Comparison of ENCODE assay signal across 7 mouse cellular contexts in genomic region chr11:62538321-62539088, GRCm38 (mm10). TPM values are rescaled to one million over a fixed set of nuclear protein-coding genes. Genes with fewer than 3 reads are reported as not detected.
DNase-seq lines count a peak whose midpoint lies in the region; ATAC-seq lines count a peak whose summit lies in the region.

No protein-coding gene starts in this region.

- H3K9ac ChIP-seq in hindbrain, embryonic 16.5 days (ENCODE audit: low read depth, low read length): peak overlapping the region; percentile 93
- H3K9ac ChIP-seq in limb, embryonic 11.5 days (ENCODE audit: low read length): peak overlapping the region; percentile 89

- ATAC-seq in common myeloid progenitor, adult 5-6 weeks (replicated peaks; ENCODE audit: low read depth, poor library complexity, severe bottlenecking): peak; percentile 42
- peak; percentile 86 for ATAC-seq in hindbrain, embryonic 16.5 days
- peak; percentile 49 for ATAC-seq in limb, embryonic 11.5 days (ENCODE audit: insufficient number of reproducible peaks, low FRiP score, low TSS enrichment, low read depth)

- H3K4me3 ChIP-seq in hindbrain, embryonic 16.5 days (ENCODE audit: low read length): peak overlapping the region; percentile 88
- peak overlapping the region; percentile 75 for H3K4me3 ChIP-seq in limb, embryonic 11.5 days (ENCODE audit: low read depth, low read length)
- peak overlapping the region; percentile 90 for H3K4me3 ChIP-seq in midbrain, embryonic 10.5 days

- peaks cover 7% of the 10 kb centered on the region for H3K4me1 ChIP-seq in hindbrain, embryonic 16.5 days (ENCODE audit: control insufficient read depth, insufficient read depth, low read depth, low read length)
- H3K4me1 ChIP-seq in limb, embryonic 11.5 days (ENCODE audit: control insufficient read depth, insufficient read depth, low read length): no peaks in the 10 kb centered on the region
- H3K4me1 ChIP-seq in midbrain, embryonic 10.5 days: peaks cover 23% of the 10 kb centered on the region

- H3K4me2 ChIP-seq in hindbrain, embryonic 16.5 days (ENCODE audit: low read length): peak overlapping the region; percentile 90
- peak overlapping the region; percentile 92 for H3K4me2 ChIP-seq in limb, embryonic 11.5 days (ENCODE audit: low read depth, severe bottlenecking)

- no peaks in the 10 kb centered on the region for H3K9me3 ChIP-seq in hindbrain, embryonic 16.5 days (ENCODE audit: control insufficient read depth, low read length)
- H3K9me3 ChIP-seq in limb, embryonic 11.5 days (ENCODE audit: control insufficient read depth, low read length): no peaks in the 10 kb centered on the region
- H3K9me3 ChIP-seq in midbrain, embryonic 10.5 days (replicated peaks): no peaks in the 10 kb centered on the region

- peak overlapping the region; percentile 85 for H3K27ac ChIP-seq in hindbrain, embryonic 16.5 days (ENCODE audit: low read depth, low read length)
- H3K27ac ChIP-seq in limb, embryonic 11.5 days (replicated peaks; ENCODE audit: low read depth, low read length): 0 out of 2 replicates have a peak overlapping the region, but pooled peaks have one; percentile 21
- peak overlapping the region; percentile 95 for H3K27ac ChIP-seq in midbrain, embryonic 10.5 days (replicated peaks)

- no peaks in the 10 kb centered on the region for H3K27me3 ChIP-seq in hindbrain, embryonic 16.5 days (replicated peaks; ENCODE audit: control insufficient read depth, insufficient read depth, low read length)
- 0 out of 2 replicates have a peak, but pooled peaks cover 3% of the 10 kb centered on the region for H3K27me3 ChIP-seq in limb, embryonic 11.5 days (ENCODE audit: control insufficient read depth, insufficient read depth, low read length)
- H3K27me3 ChIP-seq in midbrain, embryonic 10.5 days (ENCODE audit: low read depth, poor library complexity, severe bottlenecking): peaks cover 27% of the 10 kb centered on the region

- WGBS in hindbrain, embryonic 16.5 days: under 1% methylated on average over 42 of the region's 73 CpGs
- under 1% methylated on average over 73 of the region's 73 CpGs for WGBS in limb, embryonic 11.5 days
- WGBS in midbrain, embryonic 10.5 days: under 1% methylated on average over 73 of the region's 73 CpGs

- no peaks in the 10 kb centered on the region for H3K36me3 ChIP-seq in hindbrain, embryonic 16.5 days (ENCODE audit: control insufficient read depth, insufficient read depth, low read length)
- no peaks in the 10 kb centered on the region; the same call in 1 of the 2 replicates for H3K36me3 ChIP-seq in limb, embryonic 11.5 days (ENCODE audit: control insufficient read depth, insufficient read depth, low read length)
- H3K36me3 ChIP-seq in midbrain, embryonic 10.5 days: peaks cover 22% of the 10 kb centered on the region

- peak; percentile 65 to 90 for DNase-seq in adrenal gland, adult (ENCODE audit: inconsistent age in 2 of 2, low spot score in 1 of 2)
- DNase-seq in gastrocnemius, adult 8-10 months (ENCODE audit: low spot score in 2 of 2): peak; percentile 15 to 56
- DNase-seq in limb, embryonic 11.5 days (ENCODE audit: low spot score): peak; percentile 76
- peak; percentile 73 for DNase-seq in midbrain, embryonic 10.5 days (ENCODE audit: low spot score)
- peak; percentile 58 for DNase-seq in spleen, adult 12 weeks (ENCODE audit: low spot score)

RNA-seq across cellular contexts. Expression of gene Cenpv, which starts 0.6 kb away (rescaled TPM):
- 13.4 and 18.7 TPM in 2 replicates for total RNA-seq in common myeloid progenitor, adult 5-6 weeks (2017)
- 10 to 100 TPM; 14.0 to 21.6 (median 17.8) TPM for total RNA-seq in gastrocnemius, adult 8-10 months (2022)
- 23.8 and 50.7 TPM in 2 replicates for polyA plus RNA-seq in hindbrain, embryonic 16.5 days (2015; fragmentation: Nextera tagmentation; extraction: Ambion mirVana)
- 47.8 and 53.8 TPM in 2 replicates for polyA plus RNA-seq in limb, embryonic 11.5 days (2014; fragmentation: Nextera tagmentation; extraction: Ambion mirVana)
- 41.7 and 53.7 TPM in 2 replicates for polyA plus RNA-seq in midbrain, embryonic 10.5 days (2016; fragmentation: Nextera tagmentation; extraction: Ambion mirVana)

RNA-seq across cellular contexts. Expression of gene Ubb, which starts 12.5 kb away (rescaled TPM):
- total RNA-seq in common myeloid progenitor, adult 5-6 weeks (2017): 1,111 and 1,232 TPM in 2 replicates
- total RNA-seq in gastrocnemius, adult 8-10 months (2022): 100 to 1,000 TPM; 864 to 966 (median 933) TPM
- polyA plus RNA-seq in hindbrain, embryonic 16.5 days (2015; fragmentation: Nextera tagmentation; extraction: Ambion mirVana): 4,470 and 4,568 TPM in 2 replicates
- polyA plus RNA-seq in limb, embryonic 11.5 days (2014; fragmentation: Nextera tagmentation; extraction: Ambion mirVana): 3,696 and 3,837 TPM in 2 replicates
- 3,322 and 3,606 TPM in 2 replicates for polyA plus RNA-seq in midbrain, embryonic 10.5 days (2016; fragmentation: Nextera tagmentation; extraction: Ambion mirVana)

RNA-seq across cellular contexts. Expression of gene Trpv2, which starts 35.8 kb away (rescaled TPM):
- 13.0 and 15.9 TPM in 2 replicates for total RNA-seq in common myeloid progenitor, adult 5-6 weeks (2017)
- 1 to 10 TPM in 2 of 4 experiments, under 1 TPM in 2; 0.46 to 1.3 (median 0.95) TPM for total RNA-seq in gastrocnemius, adult 8-10 months (2022)
- polyA plus RNA-seq in hindbrain, embryonic 16.5 days (2015; fragmentation: Nextera tagmentation; extraction: Ambion mirVana): 35.3 and 36.6 TPM in 2 replicates
- polyA plus RNA-seq in limb, embryonic 11.5 days (2014; fragmentation: Nextera tagmentation; extraction: Ambion mirVana): 0.69 and 1.4 TPM in 2 replicates
- polyA plus RNA-seq in midbrain, embryonic 10.5 days (2016; fragmentation: Nextera tagmentation; extraction: Ambion mirVana): 3.5 and 6.4 TPM in 2 replicates

Comparison
In these comparisons a context has a peak if more than half of its experiments do, and no peak if none do; other contexts are left out.
1. Peak in every context shown above with its lines: DNase-seq, ATAC-seq, H3K4me3 ChIP-seq and H3K27ac ChIP-seq.
2. H3K27ac ChIP-seq: peak in every context shown above with its lines; median percentile 95 in midbrain, embryonic 10.5 days; 85 in hindbrain, embryonic 16.5 days; 21 in limb, embryonic 11.5 days.